Comparison of ENCODE assay signal across 8 mouse cellular contexts in the genomic region with DNA sequence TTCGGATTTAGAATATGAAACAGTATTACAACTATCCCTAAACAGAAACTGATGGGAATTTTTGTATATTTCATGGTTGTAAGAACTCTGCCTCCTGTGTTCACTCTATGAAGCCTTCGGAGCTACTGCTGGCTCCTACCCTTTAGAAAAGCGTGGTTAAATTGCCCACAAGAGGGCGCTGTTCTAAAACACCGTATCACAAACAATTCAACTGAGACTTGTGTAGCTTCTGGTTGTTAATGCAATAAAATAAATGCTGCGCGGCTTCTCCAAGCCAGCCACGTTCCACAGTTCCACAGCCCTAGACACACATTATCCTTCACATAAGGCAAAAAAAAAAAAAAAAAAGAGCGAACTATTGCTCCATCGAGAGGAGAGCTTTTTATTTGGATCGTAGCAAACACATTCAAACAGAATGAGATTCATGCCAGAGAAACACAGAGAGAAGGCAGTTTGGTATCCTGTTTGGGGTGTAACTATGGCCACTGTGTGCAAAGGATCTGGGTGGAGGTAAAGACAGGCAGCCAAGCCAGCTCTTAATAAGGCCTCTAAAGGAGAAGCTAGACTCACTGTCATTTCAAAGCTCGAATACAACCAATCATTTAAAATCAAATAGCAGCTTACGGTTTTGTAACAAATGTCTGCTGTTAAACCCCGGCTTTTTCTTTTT. TPM values are rescaled to one million over a fixed set of nuclear protein-coding genes. Genes with fewer than 3 reads are reported as not detected.
DNase-seq lines count a peak whose midpoint lies in the region; ATAC-seq and TF ChIP-seq lines count a peak whose summit lies in the region.

No protein-coding gene starts in this region.

- no peaks in the 10 kb centered on the region for H3K36me3 ChIP-seq in limb, embryonic 11.5 days (ENCODE audit: control insufficient read depth, insufficient read depth, low read length)
- no peaks in the 10 kb centered on the region for H3K36me3 ChIP-seq in midbrain, embryonic 13.5 days
- H3K36me3 ChIP-seq in spleen, adult 2 months (ENCODE audit: control insufficient read depth, insufficient read depth, low read length) = no peaks in the 10 kb centered on the region

- peak; percentile 22; the same call in 1 of the 2 replicates for TF ChIP-seq CTCF in spleen, adult 2 months (IDR thresholded peaks at IDR 0.05; ENCODE audit: extremely low read depth, insufficient read depth, insufficient read length, insufficient replicate concordance)

- H3K9me3 ChIP-seq in limb, embryonic 11.5 days (ENCODE audit: control insufficient read depth, low read length) = no peaks in the 10 kb centered on the region
- H3K9me3 ChIP-seq in midbrain, embryonic 13.5 days = no peaks in the 10 kb centered on the region

- 36% methylated on average over 14 of the region's 14 CpGs for WGBS in limb, embryonic 11.5 days
- WGBS in midbrain, embryonic 13.5 days = 31% methylated on average over 14 of the region's 14 CpGs
- 31% methylated on average over 14 of the region's 14 CpGs for WGBS in spleen, adult 2 months

- no peaks in the 10 kb centered on the region for H3K4me1 ChIP-seq in limb, embryonic 11.5 days (ENCODE audit: control insufficient read depth, insufficient read depth, low read length)
- no peaks in the 10 kb centered on the region for H3K4me1 ChIP-seq in midbrain, embryonic 13.5 days (replicated peaks)
- no peaks in the 10 kb centered on the region for H3K4me1 ChIP-seq in spleen, adult 2 months (ENCODE audit: control insufficient read depth, insufficient read depth, insufficient read length)

- no peaks in the 10 kb centered on the region for H3K27me3 ChIP-seq in limb, embryonic 11.5 days (ENCODE audit: control insufficient read depth, insufficient read depth, low read length)
- H3K27me3 ChIP-seq in midbrain, embryonic 13.5 days = no peaks in the 10 kb centered on the region
- no peaks in the 10 kb centered on the region for H3K27me3 ChIP-seq in spleen, adult 2 months (ENCODE audit: control insufficient read depth, insufficient read depth, low read length)

- TF ChIP-seq POLR2A in spleen, adult 2 months (IDR thresholded peaks at IDR 0.05; ENCODE audit: low read depth, low read length) = no peak

- no peak overlapping the region for H3K4me3 ChIP-seq in limb, embryonic 11.5 days (ENCODE audit: low read depth, low read length)
- H3K4me3 ChIP-seq in midbrain, embryonic 13.5 days (replicated peaks) = peak overlapping the region; percentile 27
- no peak overlapping the region for H3K4me3 ChIP-seq in spleen, adult 2 months (ENCODE audit: extremely low read depth, insufficient read depth, insufficient read length)

- no peak overlapping the region for H3K27ac ChIP-seq in limb, embryonic 11.5 days (replicated peaks; ENCODE audit: low read depth, low read length)
- H3K27ac ChIP-seq in midbrain, embryonic 13.5 days = no peak overlapping the region
- no peak overlapping the region for H3K27ac ChIP-seq in spleen, adult 2 months (ENCODE audit: insufficient read depth, low read length)

- peak overlapping the region; percentile 10; the same call in 1 of the 2 replicates for H3K4me2 ChIP-seq in limb, embryonic 11.5 days (ENCODE audit: low read depth, severe bottlenecking)
- H3K4me2 ChIP-seq in midbrain, embryonic 13.5 days (replicated peaks) = peak overlapping the region; percentile 48

- peak; percentile 57; the same call in 1 of the 2 replicates for ATAC-seq in limb, embryonic 11.5 days (ENCODE audit: insufficient number of reproducible peaks, low FRiP score, low TSS enrichment, low read depth)
- peak; percentile 84 for ATAC-seq in midbrain, embryonic 13.5 days

- H3K9ac ChIP-seq in limb, embryonic 11.5 days (ENCODE audit: low read length) = no peak overlapping the region
- no peak overlapping the region; the same call in 1 of the 2 replicates for H3K9ac ChIP-seq in midbrain, embryonic 13.5 days (replicated peaks)

- DNase-seq in 416B (ENCODE audit: low read depth) = peak; percentile 88
- DNase-seq in adrenal gland, adult 8-10 months = peak; percentile 44
- DNase-seq in embryo, embryonic 11.5 days (ENCODE audit: low read depth, low spot score) = peak; percentile 68
- peak; percentile 17 to 69 for DNase-seq in heart, adult 9 months (ENCODE audit: low spot score in 2 of 2)
- DNase-seq in kidney, adult 8-10 months = peak; percentile 50 to 76
- DNase-seq in limb, embryonic 11.5 days (ENCODE audit: low spot score) = peak; percentile 83
- peak; percentile 52 to 56 for DNase-seq in spleen, adult 2 months (ENCODE audit: low read depth in 1 of 2, low spot score in 2 of 2)

RNA-seq across cellular contexts. Expression of a gene that starts 15.7 kb away (rescaled TPM):
- total RNA-seq in adrenal gland, adult 8-10 months (2022) = 10 to 100 TPM; 26.6 to 30.9 (median 29.1) TPM
- polyA plus RNA-seq in limb, embryonic 11.5 days (2014; fragmentation: Nextera tagmentation; extraction: Ambion mirVana) = 77.3 and 84.7 TPM in 2 replicates
- 73.9 and 77.7 TPM in 2 replicates for polyA plus RNA-seq in midbrain, embryonic 13.5 days (2015; fragmentation: Nextera tagmentation; extraction: Ambion mirVana)
- 10.4 and 11.5 TPM in 2 replicates for polyA plus RNA-seq in spleen, adult 2 months (2012; rRNA removed)

RNA-seq across cellular contexts. Expression of a gene that starts 25.4 kb away (rescaled TPM):
- total RNA-seq in adrenal gland, adult 8-10 months (2022) = not detected
- polyA plus RNA-seq in limb, embryonic 11.5 days (2014; fragmentation: Nextera tagmentation; extraction: Ambion mirVana) = 0.05 TPM in 1 of 2 replicates, not detected in the other
- polyA plus RNA-seq in midbrain, embryonic 13.5 days (2015; fragmentation: Nextera tagmentation; extraction: Ambion mirVana) = 0.22 and 0.23 TPM in 2 replicates
- not detected in 2 replicates for polyA plus RNA-seq in spleen, adult 2 months (2012; rRNA removed)
